Mouse (Mus musculus) kidney, postnatal 14 days (tissue): Measurements from ENCODE around the gene Syne1.

ENCODE experiments used
- DNase-seq: peaks from one replicate; pipeline ENCODE4 v3.0.0; 2022; ENCODE audit warnings: mixed read lengths

Gene Syne1

DNA sequence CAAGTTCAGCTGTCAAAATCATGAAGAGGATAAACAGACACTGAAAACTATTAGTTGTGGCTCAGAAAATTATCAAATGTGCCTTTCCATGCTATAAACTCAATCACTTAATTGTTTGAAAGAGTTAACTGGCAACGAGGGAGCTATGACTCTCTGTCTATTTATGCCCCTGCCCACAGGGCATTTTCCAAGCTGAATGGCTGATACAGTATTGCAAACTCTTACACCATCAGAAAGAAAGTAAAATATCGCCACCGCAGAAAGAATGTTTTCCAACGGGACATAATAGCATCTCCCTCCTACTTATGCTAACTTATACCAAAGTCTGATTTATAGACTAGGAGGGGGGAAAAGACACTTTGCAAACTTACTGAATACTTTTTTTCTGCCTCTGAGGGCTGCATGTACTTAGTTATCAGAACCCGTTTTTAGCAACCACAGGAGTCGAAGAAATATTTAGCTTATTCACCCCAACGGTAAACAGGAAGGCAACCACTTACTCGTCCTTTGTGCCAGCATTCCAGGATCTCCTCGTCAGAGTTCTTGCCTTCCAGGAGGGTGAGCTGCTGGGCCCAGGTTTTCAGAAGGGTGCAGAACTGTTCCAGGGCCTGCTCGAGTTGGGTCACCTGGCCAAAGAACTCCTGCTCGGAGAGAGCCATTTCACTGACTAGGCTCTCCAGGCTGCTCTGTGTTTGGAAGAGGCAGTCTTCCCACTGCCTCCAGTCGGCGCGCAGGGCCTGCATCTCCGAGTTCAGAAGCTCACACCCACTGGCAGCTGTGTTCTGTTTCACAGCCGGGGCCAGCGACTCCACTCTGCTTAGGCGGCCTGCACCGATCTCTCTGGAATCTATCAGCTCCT lies 262.3 kb downstream of the Syne1 start:
- peak; percentile 61 for DNase-seq

GRCm38 (mm10) chr10:5288262-5288661 lies 263.0 kb downstream of the Syne1 start:
- DNase-seq, result no peak

DNA sequence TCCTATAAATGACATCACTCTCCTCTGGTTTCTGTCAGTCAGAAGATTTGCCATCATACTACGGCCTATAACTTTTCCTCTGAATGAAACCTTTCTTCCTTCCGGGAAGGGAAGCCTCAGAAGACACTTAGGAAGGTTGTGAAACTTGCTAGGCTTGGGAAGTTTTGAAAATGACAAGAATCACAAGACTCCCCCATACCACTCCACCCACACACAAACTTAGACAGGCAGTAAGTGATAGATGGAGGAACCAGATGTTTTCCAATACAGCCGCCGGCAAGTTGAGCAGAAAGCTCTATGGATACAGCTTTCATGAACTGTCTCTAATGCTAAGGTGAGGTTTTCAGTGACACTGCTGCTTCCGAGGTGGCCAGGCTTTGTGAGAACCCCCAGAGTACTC lies 275.5 kb downstream of the Syne1 start:
- no peak for DNase-seq

- no peak for DNase-seq
Observed at GRCm38 (mm10) chr10:5270641-5271040, 280.6 kb downstream of the Syne1 start.

DNA sequence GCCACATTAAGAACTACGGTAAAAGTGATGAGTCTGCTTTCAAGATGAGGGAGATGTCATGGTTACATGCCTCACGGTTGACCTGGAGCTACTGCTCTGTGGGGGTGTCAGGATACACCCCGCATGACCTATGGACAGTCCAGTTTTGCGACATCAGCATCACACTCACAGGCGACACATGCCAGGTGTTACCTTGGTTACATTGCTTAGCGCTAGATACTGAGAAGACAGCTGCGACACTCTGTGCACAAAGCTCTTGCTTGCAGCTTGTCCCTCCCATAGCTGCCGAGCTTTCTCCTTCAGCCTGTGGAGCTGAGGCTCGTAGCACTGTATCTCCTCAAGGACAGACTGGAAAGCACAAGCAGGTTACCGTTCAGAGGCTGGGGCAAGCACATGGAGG lies 286.9 kb downstream of the Syne1 start:
- no peak for DNase-seq

- DNase-seq, result no peak
Observed at GRCm38 (mm10) chr10:5262636-5263035, 288.6 kb downstream of the Syne1 start.

DNA sequence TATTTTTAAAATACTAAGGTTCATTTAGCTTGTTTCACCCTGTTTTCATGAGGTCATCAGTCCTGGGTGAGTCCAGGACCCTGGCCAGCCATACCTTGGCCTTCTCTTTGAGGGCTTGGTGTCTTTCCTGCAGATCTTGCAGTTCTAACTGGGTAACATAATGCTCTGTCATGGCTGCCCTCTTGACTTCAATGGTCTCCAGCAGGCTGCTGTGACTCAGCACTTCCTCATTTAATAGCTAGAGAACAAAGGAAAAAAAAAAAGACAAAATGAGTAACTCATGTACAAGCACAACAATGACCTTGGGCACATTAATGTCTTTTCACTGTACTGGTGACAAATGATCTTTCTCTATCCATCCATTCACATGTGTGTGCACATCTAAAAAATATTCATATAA lies 294.6 kb downstream of the Syne1 start:
- no peak for DNase-seq

- no peak for DNase-seq
Observed at GRCm38 (mm10) chr10:5253752-5254151, 297.5 kb downstream of the Syne1 start.

DNA sequence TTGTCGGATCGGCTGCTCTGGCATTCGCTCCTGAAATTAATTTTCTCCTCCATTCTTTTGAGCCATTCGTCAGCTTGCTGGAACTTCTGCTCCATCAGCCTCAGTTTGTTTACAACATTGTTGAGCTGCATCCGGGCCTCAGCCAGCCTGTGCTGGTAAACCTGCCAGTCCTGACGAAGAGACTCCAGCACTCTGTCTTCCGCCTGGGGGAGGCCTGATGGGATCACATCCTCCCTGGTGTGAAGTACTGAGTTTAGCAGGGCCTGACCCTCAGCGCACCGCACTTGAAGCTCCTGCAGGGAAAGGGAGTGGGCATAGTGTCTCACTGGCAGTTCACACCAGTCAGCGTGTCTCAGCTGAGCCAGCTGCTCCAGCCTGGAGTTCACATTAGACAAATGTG lies 300.6 kb downstream of the Syne1 start:
- no peak for DNase-seq

- DNase-seq, result no peak
Observed at GRCm38 (mm10) chr10:5239680-5240079, 311.6 kb downstream of the Syne1 start.

DNA sequence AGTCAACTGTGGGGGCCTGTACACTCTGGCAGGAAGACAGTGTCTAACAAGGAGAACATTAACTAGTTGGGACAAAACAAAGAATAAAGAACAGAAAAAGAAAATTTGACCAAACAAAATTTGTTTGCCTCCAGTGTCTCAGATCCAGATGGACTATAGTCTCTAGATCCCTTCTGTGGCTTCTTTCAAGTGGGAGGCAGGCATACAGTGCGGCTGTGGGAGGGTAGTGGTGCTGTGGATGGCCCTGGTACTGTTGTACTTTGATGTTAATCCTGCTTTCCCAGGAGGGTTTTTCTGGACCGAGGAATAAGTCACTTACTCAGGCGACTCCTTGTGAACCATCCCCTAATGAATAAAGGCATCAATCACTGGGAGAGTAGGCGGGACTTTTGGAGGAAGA lies 314.4 kb downstream of the Syne1 start:
- DNase-seq, result no peak

GRCm38 (mm10) chr10:5236171-5236570 lies 315.1 kb downstream of the Syne1 start:
- DNase-seq, result peak; percentile 36

- DNase-seq, result no peak
Observed at GRCm38 (mm10) chr10:5234721-5235501, 316.4 kb downstream of the Syne1 start.

GRCm38 (mm10) chr10:5229129-5229528 lies 322.2 kb downstream of the Syne1 start:
- DNase-seq, result no peak

GRCm38 (mm10) chr10:5227395-5228076 lies 323.7 kb downstream of the Syne1 start:
- DNase-seq, result no peak

DNA sequence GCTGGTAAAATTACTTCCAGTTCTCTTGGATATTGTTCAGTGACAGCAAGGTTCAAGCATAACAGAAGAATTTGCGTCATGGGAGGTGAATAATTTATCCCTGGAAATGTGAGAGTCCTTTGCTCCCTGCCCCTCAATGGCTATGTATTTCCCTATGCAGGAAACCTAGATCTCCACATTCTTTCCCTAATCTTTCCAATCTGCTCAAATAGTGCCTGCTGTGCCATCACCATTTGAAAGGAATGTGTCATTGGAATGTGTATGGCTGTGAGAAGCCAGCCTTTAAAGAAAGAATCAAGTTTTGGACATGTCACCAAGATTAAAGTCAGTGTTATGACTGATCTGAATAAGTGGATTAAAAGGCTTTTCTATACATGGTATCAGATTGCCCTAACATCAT lies 335.3 kb downstream of the Syne1 start:
- DNase-seq, result no peak

DNA sequence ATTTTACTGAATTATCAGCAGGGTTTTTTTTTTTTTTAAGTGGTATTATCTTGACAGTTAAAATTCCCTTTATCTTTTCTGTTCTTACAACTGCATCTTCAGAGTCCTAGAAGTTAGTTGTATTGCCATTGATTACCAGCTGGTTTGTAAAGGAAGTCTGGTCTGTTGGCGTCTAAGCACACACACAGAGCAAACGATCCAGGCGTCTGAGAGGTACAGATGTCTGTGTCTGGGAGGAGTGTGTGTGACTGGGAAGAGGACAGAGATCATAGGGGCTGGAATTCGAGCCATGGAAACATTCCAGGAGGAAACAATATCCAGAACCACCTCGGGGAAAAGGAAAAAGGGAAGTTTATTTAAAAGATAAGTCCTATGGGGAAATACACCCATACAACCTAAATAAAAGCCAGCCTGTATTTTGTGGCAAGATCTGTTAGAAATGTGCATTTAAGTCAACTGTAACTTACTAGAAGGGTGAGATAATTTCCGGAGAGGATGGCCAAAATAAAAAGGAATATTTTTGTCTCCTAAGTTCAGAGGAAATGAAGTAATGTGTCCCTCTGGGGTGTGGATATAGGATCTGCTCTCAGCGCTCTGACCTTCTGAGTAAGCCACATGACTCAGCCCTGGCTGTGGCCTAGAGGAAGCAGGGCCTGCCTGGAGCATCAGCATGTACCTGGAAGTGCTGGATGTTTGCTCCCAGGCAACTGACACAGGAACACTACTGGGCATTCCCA lies 343.2 kb downstream of the Syne1 start:
- peak; percentile 41 for DNase-seq

GRCm38 (mm10) chr10:5205977-5206376 lies 345.3 kb downstream of the Syne1 start:
- no peak for DNase-seq

DNA sequence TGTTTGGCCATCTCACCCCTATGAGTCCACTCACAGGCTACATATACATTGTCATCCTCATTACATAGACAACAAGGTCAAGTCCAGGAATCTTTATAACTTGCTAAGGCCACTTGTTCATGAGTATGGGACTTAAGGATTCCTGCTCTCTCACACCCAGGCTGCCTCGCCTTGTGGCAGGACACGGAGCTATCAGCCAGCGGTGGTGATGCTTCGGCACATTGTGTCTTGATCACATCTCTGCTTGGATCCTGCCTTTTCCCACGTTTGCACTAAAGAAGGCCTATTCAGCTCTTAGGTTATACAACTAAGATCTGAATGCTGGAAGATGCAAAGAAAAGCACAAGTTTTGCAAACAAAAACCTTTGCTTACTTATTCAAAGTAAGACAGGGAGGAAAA lies 345.7 kb downstream of the Syne1 start:
- DNase-seq, result no peak

GRCm38 (mm10) chr10:5203837-5204236 lies 347.4 kb downstream of the Syne1 start:
- no peak for DNase-seq

DNA sequence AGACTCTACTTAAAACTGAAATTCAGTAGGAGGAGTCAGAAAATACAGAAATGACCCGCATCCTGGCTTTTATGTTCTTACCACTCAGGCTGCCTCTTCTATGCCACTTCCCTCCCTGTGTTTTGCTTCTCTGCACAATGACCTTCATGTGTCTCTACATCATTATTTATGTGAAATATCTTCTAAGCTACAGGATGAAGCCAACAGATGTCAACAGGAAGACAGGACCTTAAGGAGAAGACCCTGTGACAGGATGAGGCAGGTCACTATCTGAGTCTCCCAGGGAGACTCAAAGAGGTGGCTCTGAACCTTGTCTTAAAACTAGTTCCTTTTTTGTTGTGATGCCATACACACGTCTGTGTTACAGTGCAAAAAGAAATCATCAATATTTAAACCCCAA lies 353.9 kb downstream of the Syne1 start:
- DNase-seq, result no peak

DNA sequence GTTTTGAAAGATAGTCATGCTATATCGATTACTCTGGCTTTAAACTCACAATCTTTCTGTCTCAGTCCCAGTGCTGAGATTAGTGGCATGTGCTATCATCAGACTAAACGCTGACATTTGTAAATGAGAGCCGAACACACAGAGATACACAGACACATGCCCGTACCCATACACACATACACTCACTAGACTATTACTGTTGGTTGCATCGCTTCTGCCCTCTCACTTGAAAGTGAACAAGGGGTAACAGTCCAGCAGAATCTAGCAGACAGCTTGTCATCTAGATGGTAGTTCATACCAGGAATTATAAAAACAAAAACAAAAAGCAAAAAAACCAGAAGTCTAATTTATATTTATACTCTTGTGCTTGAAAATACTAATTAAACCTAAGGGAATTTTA lies 355.0 kb downstream of the Syne1 start:
- no peak for DNase-seq

- no peak for DNase-seq
Observed at GRCm38 (mm10) chr10:5195288-5195687, 356.0 kb downstream of the Syne1 start.
